Mouse (Mus musculus) limb, embryonic 14.5 days (tissue): ENCODE measurements at regions not wholly inside any gene's neighbourhood (a gene's known extent, or its start where the extent isn't known, plus 50 kb on each side); places are given as distances from the start of the nearest gene placed in this dataset.

Experiments used
- ATAC-seq: fragments of 200-750 bp; cut with Nextera tagmentation; 2 replicates; pipeline ENCODE4 v1.8.0; 2017; ENCODE audit warnings: low read depth, moderate number of reproducible peaks, moderate TSS enrichment; ENCODE audit not compliant: low FRiP score
- DNase-seq: peaks from one replicate; pipeline ENCODE4 v3.0.0-alpha.2; 2015; ENCODE audit warnings: low spot score
- H3K27ac ChIP-seq: fragments of 300-500 bp; sonication (generic); replicated peaks from 2 replicates; pipeline ENCODE4 v1.5.1; 2014; ENCODE audit warnings: low read depth, mild to moderate bottlenecking, low read length, moderate library complexity, mixed read lengths
- H3K27me3 ChIP-seq: fragments of 300-500 bp; sonication (generic); 2 replicates; pipeline ENCODE4 v1.6.1; 2014; ENCODE audit warnings: low read length, mixed read lengths; ENCODE audit not compliant: control insufficient read depth, insufficient read depth
- H3K36me3 ChIP-seq: fragments of 300-500 bp; sonication (generic); 2 replicates; pipeline ENCODE4 v1.6.1; 2014; ENCODE audit warnings: mild to moderate bottlenecking, low read length, moderate library complexity, mixed read lengths; ENCODE audit not compliant: control insufficient read depth, insufficient read depth
- H3K4me1 ChIP-seq: fragments of 300-500 bp; sonication (generic); 2 replicates; pipeline ENCODE4 v1.6.1; 2014; ENCODE audit warnings: antibody characterized with exemption, low read length, mixed read lengths; ENCODE audit not compliant: control insufficient read depth, insufficient read depth
- H3K4me2 ChIP-seq: fragments of 300-500 bp; sonication (generic); replicated peaks from 2 replicates; pipeline ENCODE4 v1.6.1; 2014; ENCODE audit warnings: low read depth, mild to moderate bottlenecking, low read length, moderate library complexity; ENCODE audit not compliant: severe bottlenecking
- H3K4me3 ChIP-seq: fragments of 300-500 bp; sonication (generic); replicated peaks from 2 replicates; pipeline ENCODE4 v1.5.1; 2014; ENCODE audit warnings: low read length
- H3K9ac ChIP-seq: fragments of 300-500 bp; sonication (generic); 2 replicates; pipeline ENCODE4 v1.6.1; 2014; ENCODE audit warnings: mild to moderate bottlenecking, low read depth, low read length, moderate library complexity; ENCODE audit not compliant: severe bottlenecking
- H3K9me3 ChIP-seq: fragments of 300-500 bp; sonication (generic); 2 replicates; pipeline ENCODE4 v1.6.1; 2016; ENCODE audit warnings: low read length; ENCODE audit not compliant: control insufficient read depth
- POLR2A ChIP-seq: fragments of 200-500 bp; IDR thresholded peaks from 2 replicates; pipeline ENCODE4 v1.8.0; 2012; ENCODE audit warnings: inconsistent platforms, mild to moderate bottlenecking, moderate library complexity, borderline replicate concordance; ENCODE audit not compliant: insufficient read depth, insufficient read length; ENCODE audit errors: extremely low read depth
- WGBS: fragments of 180-500 bp; shearing (Covaris S2); extraction: QIAGEN DNeasy Blood & Tissue Kit; methylation state at CpG from one replicate; pipeline ENCODE4 v1.1.7; 2014; 5-methylcytosine and 5-hydroxymethylcytosine counted together

DNA sequence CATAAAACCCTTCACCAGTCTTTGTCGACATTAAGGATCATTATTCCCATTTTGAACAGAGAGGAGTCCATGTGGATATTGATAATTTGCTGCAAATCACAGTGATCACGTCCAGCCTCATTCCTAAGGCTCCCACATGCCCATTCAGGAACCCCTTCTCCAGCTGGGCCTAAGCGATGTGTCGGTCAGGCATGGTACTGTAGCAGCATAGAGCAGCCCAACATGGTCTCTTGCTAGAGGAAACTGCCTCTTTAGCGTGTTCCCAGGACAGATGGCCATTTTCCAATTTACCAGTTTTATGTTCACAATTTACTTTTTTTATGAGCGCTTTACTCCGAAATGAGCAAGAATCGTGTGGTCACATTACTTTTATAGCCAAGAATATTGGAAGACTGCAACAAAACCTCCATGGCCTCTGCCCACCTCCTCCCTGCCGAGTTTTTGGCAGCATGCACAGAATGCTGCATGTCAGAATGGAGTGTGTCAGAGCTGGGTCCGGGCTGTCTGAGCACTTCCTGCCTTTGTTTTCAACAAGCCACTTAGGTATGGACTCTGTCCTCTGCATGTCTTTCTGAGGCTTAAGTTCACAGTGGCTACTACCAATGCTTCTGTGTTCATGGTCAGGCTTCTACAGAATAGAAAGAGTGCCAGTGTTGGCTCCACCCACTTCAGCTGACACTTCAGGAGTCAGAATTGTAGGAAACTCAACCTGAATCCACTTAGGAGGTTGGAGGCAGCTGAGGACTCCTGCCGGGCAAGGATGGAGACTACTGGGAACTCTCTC is 419.6 kb upstream of the Gm10131 start:
- peak overlapping the region; percentile 20 for H3K4me2 ChIP-seq
- no peaks in the 10 kb centered on the region for H3K27me3 ChIP-seq
- DNase-seq: peak; percentile 55
- H3K9me3 ChIP-seq: no peaks in the 10 kb centered on the region
- H3K36me3 ChIP-seq: no peaks in the 10 kb centered on the region
- H3K4me1 ChIP-seq: peaks cover 8% of the 10 kb centered on the region
- H3K4me3 ChIP-seq: no peak overlapping the region
- 35% methylated on average over 11 of the region's 11 CpGs for WGBS
- peak; percentile 79 for ATAC-seq
- H3K9ac ChIP-seq: no peak overlapping the region
- no peak for TF ChIP-seq POLR2A
- H3K27ac ChIP-seq: peak overlapping the region; percentile 58; the same call in 1 of the 2 replicates

DNA sequence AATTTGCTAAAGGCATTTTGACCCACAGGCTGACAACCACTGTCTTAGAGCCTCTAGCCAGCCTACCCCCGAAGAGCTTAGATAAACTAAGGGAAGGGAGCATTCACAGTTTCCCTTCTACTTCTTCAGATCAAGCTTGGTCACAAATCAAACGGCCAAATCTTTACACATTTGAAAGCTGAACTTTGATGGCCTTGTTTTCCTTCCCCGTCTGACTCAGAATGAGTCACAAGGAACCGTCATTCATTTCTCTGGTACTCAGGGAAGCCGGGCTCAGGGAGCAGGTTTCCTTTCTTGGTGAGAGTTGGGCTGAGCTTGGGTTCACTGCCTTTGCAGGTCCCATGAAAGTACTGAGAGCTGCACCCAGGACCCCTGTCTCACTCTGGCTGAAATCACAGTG is 418.5 kb upstream of the Gm10131 start:
- Histone ChIP-seq H3K4me1 (peaks cover 8% of the 10 kb centered on the region), H3K9me3 (no peaks in the 10 kb centered on the region), H3K9ac (no peak overlapping the region), H3K27ac (no peak overlapping the region), H3K36me3 (no peaks in the 10 kb centered on the region), H3K4me2 (no peak overlapping the region), H3K27me3 (no peaks in the 10 kb centered on the region), H3K4me3 (no peak overlapping the region)
- ATAC-seq (no peak), DNase-seq (no peak)
- 75% methylated on average over 5 of the region's 5 CpGs for WGBS
- no peak for TF ChIP-seq POLR2A

DNA sequence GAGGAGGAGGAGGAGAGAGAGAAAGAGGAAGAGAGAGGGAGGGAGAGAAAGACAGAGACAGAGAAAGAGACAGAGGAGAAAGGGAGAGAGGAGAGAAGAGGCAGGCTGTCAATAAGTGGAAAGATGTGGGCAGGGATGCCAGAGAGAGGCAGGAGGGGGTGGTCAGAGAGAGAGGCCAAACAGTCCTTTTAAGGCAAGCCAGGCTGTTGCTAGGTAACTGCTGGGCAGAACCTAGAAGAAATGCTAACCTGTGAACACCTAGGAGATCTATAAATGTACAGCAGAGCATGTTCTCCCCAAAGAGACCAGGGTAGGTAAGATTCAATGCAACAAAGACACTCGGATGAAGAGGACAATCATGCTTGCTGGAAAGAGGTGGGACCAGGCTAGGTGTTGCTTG is 417.9 kb upstream of the Gm10131 start:
- H3K36me3 ChIP-seq: no peaks in the 10 kb centered on the region
- H3K27me3 ChIP-seq: no peaks in the 10 kb centered on the region
- WGBS: 82% methylated on average over 1 of the region's 1 CpGs

DNA sequence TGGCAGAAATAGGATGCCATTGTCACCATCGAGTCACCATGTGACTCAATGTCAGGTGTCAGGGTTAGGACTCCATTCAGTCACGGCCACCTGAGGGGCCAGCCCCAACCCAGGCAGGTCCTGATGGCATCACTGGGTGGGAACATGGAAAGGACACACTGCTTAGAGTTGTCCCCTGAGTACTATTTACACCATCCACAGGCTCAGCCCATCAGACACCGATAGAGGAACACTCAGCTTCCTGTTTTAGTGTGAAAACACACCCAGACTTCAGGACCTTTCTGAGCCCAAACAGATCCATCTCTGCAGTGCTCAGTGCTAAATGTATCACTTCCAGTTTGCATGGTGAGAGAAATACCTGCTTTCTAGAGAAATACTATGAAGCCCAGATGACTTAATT is 416.7 kb upstream of the Gm10131 start:
- peaks cover 8% of the 10 kb centered on the region for H3K4me1 ChIP-seq
- no peaks in the 10 kb centered on the region for H3K9me3 ChIP-seq
- no peak overlapping the region for H3K4me2 ChIP-seq
- H3K36me3 ChIP-seq: no peaks in the 10 kb centered on the region
- no peak overlapping the region for H3K4me3 ChIP-seq
- no peak overlapping the region for H3K9ac ChIP-seq
- ATAC-seq (no peak), DNase-seq (no peak)
- WGBS: 78% methylated on average over 3 of the region's 3 CpGs
- H3K27me3 ChIP-seq: no peaks in the 10 kb centered on the region
- H3K27ac ChIP-seq: no peak overlapping the region
- no peak for TF ChIP-seq POLR2A

More for the DNA sequence above, 417.9 kb upstream of the Gm10131 start:
- Histone ChIP-seq H3K4me3 (no peak overlapping the region), H3K9me3 (no peaks in the 10 kb centered on the region), H3K9ac (no peak overlapping the region), H3K27ac (no peak overlapping the region), H3K4me2 (no peak overlapping the region), H3K4me1 (peaks cover 8% of the 10 kb centered on the region)
- DNase-seq: no peak
- no peak for ATAC-seq
- no peak for TF ChIP-seq POLR2A

DNA sequence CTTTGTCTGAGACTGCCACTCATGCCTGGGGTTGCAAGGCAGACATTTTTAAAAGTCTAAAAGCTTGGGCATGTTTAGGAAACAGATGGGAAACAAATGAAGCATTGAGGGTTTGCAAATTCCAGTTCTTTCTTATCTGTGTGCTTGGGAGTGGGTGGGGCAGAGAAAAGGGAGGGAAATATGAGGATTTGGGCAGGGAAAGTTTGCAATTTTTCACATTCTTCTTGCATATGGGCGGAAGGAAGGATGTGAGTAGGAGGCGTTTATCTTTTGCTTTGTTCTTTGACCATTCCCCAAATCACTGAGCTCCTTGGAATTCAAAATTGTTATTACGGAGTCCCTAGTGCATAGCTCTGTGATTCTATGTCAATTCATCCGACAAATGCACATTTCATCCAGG is 413.7 kb upstream of the Gm10131 start:
- no peak for ATAC-seq
- H3K4me1 ChIP-seq: no peaks in the 10 kb centered on the region
- H3K4me2 ChIP-seq: no peak overlapping the region
- no peak overlapping the region for H3K27ac ChIP-seq
- H3K36me3 ChIP-seq: no peaks in the 10 kb centered on the region
- WGBS: 67% methylated on average over 4 of the region's 4 CpGs
- H3K27me3 ChIP-seq: no peaks in the 10 kb centered on the region
- H3K9ac ChIP-seq: no peak overlapping the region
- no peak for DNase-seq
- TF ChIP-seq POLR2A: no peak
- no peak overlapping the region for H3K4me3 ChIP-seq
- no peaks in the 10 kb centered on the region for H3K9me3 ChIP-seq
